Mouse (Mus musculus): ENCODE results near the gene Rpp30.

DNA sequence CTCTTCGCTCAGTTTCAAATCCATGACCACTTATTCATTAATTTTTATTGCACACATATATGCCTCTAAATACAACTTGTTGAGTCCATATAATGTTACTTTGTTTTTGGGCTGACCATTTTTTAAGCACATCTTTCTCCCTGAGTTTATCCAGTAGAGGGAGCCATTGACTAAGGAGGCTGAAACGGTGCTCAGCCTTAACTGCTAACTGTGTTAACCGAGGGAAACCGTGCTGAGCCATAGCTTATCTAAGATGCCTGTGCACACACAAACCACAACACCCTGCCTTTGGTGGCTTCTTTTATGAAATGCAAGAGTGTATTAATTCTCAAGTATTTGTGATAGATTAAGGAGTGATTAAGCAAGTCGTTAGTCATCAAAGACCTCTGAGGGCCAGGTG lies 7.3 kb downstream of the Rpp30 start:
- peak; percentile 50; the same call in 1 of the 2 replicates for TF ChIP-seq CTCF (IDR thresholded peaks at IDR 0.05; ENCODE audit: borderline replicate concordance, extremely low read depth, insufficient read depth, insufficient read length)
- no peak for TF ChIP-seq POLR2A (IDR thresholded peaks at IDR 0.05; ENCODE audit: borderline replicate concordance, extremely low read depth, insufficient read depth, insufficient read length, poor library complexity, severe bottlenecking)

Measured in brain, embryonic 14.5 days (tissue).